Mouse (Mus musculus): ENCODE data around the gene Gm21650. TPM values are rescaled to one million over a fixed set of nuclear protein-coding genes. Genes with fewer than 3 reads are reported as not detected.
"Not testable (repeated sequence)": the region's sequence is repeated elsewhere in the genome, so short reads cannot be mapped to it uniquely, and the experiment has no call there.

Gm21650 gene
- polyA plus RNA-seq (2017; shearing (Covaris generic)), result not detected

GRCm38 (mm10) chrY:77692508-77692907 lies at the start of gene Gm21650:
Gene Gm21650 (plus strand): TSS chrY:77692808.
- not testable (repeated sequence) for ATAC-seq
